Mouse (Mus musculus): ENCODE measurements around the gene Slit3. TPM values are rescaled to one million over a fixed set of nuclear protein-coding genes. Genes with fewer than 3 reads are reported as not detected.

Gene Slit3
- polyA plus RNA-seq, 1 experiment from 2014 or later: 25.9 TPM

GRCm38 (mm10) chr11:35283767-35284166 lies 162.7 kb downstream of the Slit3 start:
- 25% methylated on average over 3 of the region's 3 CpGs for WGBS
- Histone ChIP-seq H3K27ac (no peak overlapping the region), H3K9ac (no peak overlapping the region), H3K9me3 (no peaks in the 10 kb centered on the region), H3K4me2 (no peak overlapping the region), H3K36me3 (no peaks in the 10 kb centered on the region), H3K27me3 (peaks cover 34% of the 10 kb centered on the region), H3K4me1 (replicated peaks) (peaks cover 35% of the 10 kb centered on the region), H3K4me3 (no peak overlapping the region)
- peak; percentile 33; the same call in 1 of the 2 replicates for ATAC-seq (ENCODE audit: low FRiP score)

- H3K4me3 ChIP-seq: no peak overlapping the region
- H3K27ac ChIP-seq: no peak overlapping the region
- H3K9ac ChIP-seq: no peak overlapping the region
- no peak for ATAC-seq (ENCODE audit: low FRiP score)
- H3K36me3 ChIP-seq: no peaks in the 10 kb centered on the region
- H3K27me3 ChIP-seq: peaks cover 43% of the 10 kb centered on the region
- peaks cover 36% of the 10 kb centered on the region for H3K4me1 ChIP-seq (replicated peaks)
- no peaks in the 10 kb centered on the region for H3K9me3 ChIP-seq
- H3K4me2 ChIP-seq: no peak overlapping the region
- 60% methylated on average over 13 of the region's 13 CpGs for WGBS
Observed at GRCm38 (mm10) chr11:35286578-35287390, 165.8 kb downstream of the Slit3 start.

- 92% methylated on average over 7 of the region's 7 CpGs for WGBS
- no peak for ATAC-seq (ENCODE audit: low FRiP score)
Observed at GRCm38 (mm10) chr11:35288056-35288455, 167.0 kb downstream of the Slit3 start.

GRCm38 (mm10) chr11:35288761-35289278 lies 167.8 kb downstream of the Slit3 start:
- H3K36me3 ChIP-seq: no peaks in the 10 kb centered on the region
- H3K9me3 ChIP-seq: no peaks in the 10 kb centered on the region
- no peak overlapping the region for H3K9ac ChIP-seq
- WGBS: 86% methylated on average over 14 of the region's 14 CpGs
- H3K4me2 ChIP-seq: no peak overlapping the region
- ATAC-seq (ENCODE audit: low FRiP score): no peak
- no peak overlapping the region for H3K27ac ChIP-seq
- H3K27me3 ChIP-seq: peaks cover 55% of the 10 kb centered on the region
- H3K4me1 ChIP-seq (replicated peaks): peaks cover 28% of the 10 kb centered on the region
- H3K4me3 ChIP-seq: no peak overlapping the region

More at GRCm38 (mm10) chr11:35288056-35288455, 167.0 kb downstream of the Slit3 start:
- Histone ChIP-seq H3K27me3 (peaks cover 47% of the 10 kb centered on the region), H3K36me3 (no peaks in the 10 kb centered on the region), H3K4me3 (no peak overlapping the region), H3K9me3 (no peaks in the 10 kb centered on the region), H3K9ac (no peak overlapping the region), H3K4me2 (no peak overlapping the region), H3K4me1 (replicated peaks) (peaks cover 32% of the 10 kb centered on the region), H3K27ac (no peak overlapping the region)

GRCm38 (mm10) chr11:35292228-35292747 lies 171.3 kb downstream of the Slit3 start:
- peaks cover 27% of the 10 kb centered on the region for H3K4me1 ChIP-seq (replicated peaks)
- H3K4me2 ChIP-seq: no peak overlapping the region
- peaks cover 54% of the 10 kb centered on the region for H3K27me3 ChIP-seq
- H3K36me3 ChIP-seq: no peaks in the 10 kb centered on the region
- H3K9ac ChIP-seq: no peak overlapping the region
- ATAC-seq (ENCODE audit: low FRiP score): no peak
- no peak overlapping the region for H3K27ac ChIP-seq
- 68% methylated on average over 8 of the region's 8 CpGs for WGBS
- H3K4me3 ChIP-seq: no peak overlapping the region
- H3K9me3 ChIP-seq: no peaks in the 10 kb centered on the region

- Histone ChIP-seq H3K36me3 (no peaks in the 10 kb centered on the region), H3K9ac (no peak overlapping the region), H3K4me3 (no peak overlapping the region), H3K4me1 (replicated peaks) (peaks cover 26% of the 10 kb centered on the region), H3K9me3 (no peaks in the 10 kb centered on the region), H3K4me2 (no peak overlapping the region), H3K27ac (no peak overlapping the region), H3K27me3 (peaks cover 61% of the 10 kb centered on the region)
- 78% methylated on average over 5 of the region's 5 CpGs for WGBS
- ATAC-seq (ENCODE audit: low FRiP score): no peak
Observed at GRCm38 (mm10) chr11:35293197-35293596, 172.2 kb downstream of the Slit3 start.

GRCm38 (mm10) chr11:35294670-35295069 lies 173.6 kb downstream of the Slit3 start:
- 45% methylated on average over 7 of the region's 7 CpGs for WGBS

GRCm38 (mm10) chr11:35295162-35295799 lies 174.3 kb downstream of the Slit3 start:
- peaks cover 24% of the 10 kb centered on the region for H3K4me1 ChIP-seq (replicated peaks)
- H3K9ac ChIP-seq: no peak overlapping the region
- no peak overlapping the region for H3K27ac ChIP-seq
- H3K9me3 ChIP-seq: no peaks in the 10 kb centered on the region
- whole genome bisulfite sequencing: 34% methylated on average over 3 of the region's 3 CpGs
- H3K36me3 ChIP-seq: no peaks in the 10 kb centered on the region
- peak; percentile 77 for ATAC-seq (ENCODE audit: low FRiP score)
- H3K4me3 ChIP-seq: no peak overlapping the region
- H3K27me3 ChIP-seq: peaks cover 55% of the 10 kb centered on the region
- no peak overlapping the region for H3K4me2 ChIP-seq

More at GRCm38 (mm10) chr11:35294670-35295069, 173.6 kb downstream of the Slit3 start:
- Histone ChIP-seq H3K4me2 (no peak overlapping the region), H3K36me3 (no peaks in the 10 kb centered on the region), H3K27ac (no peak overlapping the region), H3K9me3 (no peaks in the 10 kb centered on the region), H3K27me3 (peaks cover 59% of the 10 kb centered on the region), H3K9ac (no peak overlapping the region), H3K4me3 (no peak overlapping the region), H3K4me1 (replicated peaks) (peaks cover 24% of the 10 kb centered on the region)
- ATAC-seq (ENCODE audit: low FRiP score): no peak

- Histone ChIP-seq H3K9me3 (no peaks in the 10 kb centered on the region), H3K4me1 (replicated peaks) (peaks cover 24% of the 10 kb centered on the region), H3K36me3 (no peaks in the 10 kb centered on the region), H3K4me3 (no peak overlapping the region), H3K27ac (no peak overlapping the region), H3K9ac (no peak overlapping the region), H3K4me2 (no peak overlapping the region), H3K27me3 (peaks cover 49% of the 10 kb centered on the region)
- no peak for ATAC-seq (ENCODE audit: low FRiP score)
- 97% methylated on average over 5 of the region's 5 CpGs for WGBS
Observed at GRCm38 (mm10) chr11:35296803-35297202, 175.8 kb downstream of the Slit3 start.

- Histone ChIP-seq H3K27me3 (peaks cover 46% of the 10 kb centered on the region), H3K4me1 (replicated peaks) (peaks cover 21% of the 10 kb centered on the region), H3K27ac (no peak overlapping the region), H3K4me2 (no peak overlapping the region), H3K9me3 (no peaks in the 10 kb centered on the region), H3K9ac (no peak overlapping the region), H3K36me3 (no peaks in the 10 kb centered on the region), H3K4me3 (no peak overlapping the region)
- no peak for ATAC-seq (ENCODE audit: low FRiP score)
- WGBS: 77% methylated on average over 5 of the region's 5 CpGs
Observed at GRCm38 (mm10) chr11:35297319-35297718, 176.3 kb downstream of the Slit3 start.

- 82% methylated on average over 2 of the region's 2 CpGs for WGBS
- H3K36me3 ChIP-seq: no peaks in the 10 kb centered on the region
- no peak for ATAC-seq (ENCODE audit: low FRiP score)
Observed at GRCm38 (mm10) chr11:35298526-35298925, 177.5 kb downstream of the Slit3 start.

GRCm38 (mm10) chr11:35299857-35300375 lies 178.9 kb downstream of the Slit3 start:
- 84% methylated on average over 7 of the region's 7 CpGs for WGBS
- H3K27me3 ChIP-seq: peaks cover 45% of the 10 kb centered on the region
- H3K4me3 ChIP-seq: no peak overlapping the region
- H3K9ac ChIP-seq: no peak overlapping the region
- H3K9me3 ChIP-seq: no peaks in the 10 kb centered on the region
- no peak for ATAC-seq (ENCODE audit: low FRiP score)
- H3K4me1 ChIP-seq (replicated peaks): peaks cover 5% of the 10 kb centered on the region
- no peak overlapping the region for H3K27ac ChIP-seq
- no peaks in the 10 kb centered on the region for H3K36me3 ChIP-seq
- H3K4me2 ChIP-seq: no peak overlapping the region

More at GRCm38 (mm10) chr11:35298526-35298925, 177.5 kb downstream of the Slit3 start:
- no peak overlapping the region for H3K9ac ChIP-seq
- no peak overlapping the region for H3K4me3 ChIP-seq
- no peak overlapping the region for H3K27ac ChIP-seq
- H3K4me1 ChIP-seq (replicated peaks): peaks cover 13% of the 10 kb centered on the region
- peaks cover 42% of the 10 kb centered on the region for H3K27me3 ChIP-seq
- H3K9me3 ChIP-seq: no peaks in the 10 kb centered on the region
- no peak overlapping the region for H3K4me2 ChIP-seq
